Mouse (Mus musculus) intestine, embryonic 14.5 days (tissue): ENCODE measurements around the gene Hinfp. TPM values are rescaled to one million over a fixed set of nuclear protein-coding genes. Genes with fewer than 3 reads are reported as not detected.

ENCODE experiments used
- ATAC-seq: fragments of 200-750 bp; cut with Nextera tagmentation; replicated peaks from 2 replicates; pipeline ENCODE4 v1.8.0; 2017; ENCODE audit warnings: low read depth, moderate number of reproducible peaks, moderate TSS enrichment, moderate library complexity; ENCODE audit not compliant: low FRiP score, low TSS enrichment
- DNase-seq: peaks from one replicate; pipeline ENCODE4 v3.0.0-alpha.2; 2018; ENCODE audit warnings: low spot score
- H3K27ac ChIP-seq: fragments of 300-500 bp; sonication (generic); 2 replicates; pipeline ENCODE4 v1.5.1; 2014; ENCODE audit warnings: low read depth, mild to moderate bottlenecking, control low read depth
- H3K27me3 ChIP-seq: fragments of 300-500 bp; sonication (generic); replicated peaks from 2 replicates; pipeline ENCODE4 v1.6.1; 2014; ENCODE audit warnings: low read length, control low read depth; ENCODE audit not compliant: control insufficient read depth, insufficient read depth
- H3K36me3 ChIP-seq: fragments of 300-500 bp; sonication (generic); 2 replicates; pipeline ENCODE4 v1.6.1; 2014; ENCODE audit warnings: low read length, control low read depth; ENCODE audit not compliant: control insufficient read depth, insufficient read depth
- H3K4me1 ChIP-seq: fragments of 300-500 bp; sonication (generic); replicated peaks from 2 replicates; pipeline ENCODE4 v1.6.1; 2014; ENCODE audit warnings: low read length, control low read depth, mixed read lengths; ENCODE audit not compliant: control insufficient read depth, insufficient read depth
- H3K4me2 ChIP-seq: fragments of 300-500 bp; sonication (generic); 2 replicates; pipeline ENCODE4 v1.6.1; 2014; ENCODE audit warnings: low read length
- H3K4me3 ChIP-seq: fragments of 300-500 bp; sonication (generic); 2 replicates; pipeline ENCODE4 v1.5.1; 2014; ENCODE audit warnings: low read depth, low read length, control low read depth, mixed read lengths
- H3K9ac ChIP-seq: fragments of 300-500 bp; sonication (generic); 2 replicates; pipeline ENCODE4 v1.6.1; 2014; ENCODE audit warnings: mild to moderate bottlenecking, low read length
- H3K9me3 ChIP-seq: fragments of 300-500 bp; sonication (generic); 2 replicates; pipeline ENCODE4 v1.6.1; 2016; ENCODE audit warnings: low read length, control low read depth; ENCODE audit not compliant: control insufficient read depth
- WGBS: fragments of 180-500 bp; shearing (Covaris S2); extraction: QIAGEN DNeasy Blood & Tissue Kit; methylation state at CpG from one replicate; pipeline ENCODE4 v1.1.7; 2014; 5-methylcytosine and 5-hydroxymethylcytosine counted together
- polyA plus RNA-seq: library from polyadenylated mRNA; unstranded; fragments of >200 nt; fragmentation: Nextera tagmentation; extraction: Ambion mirVana; gene quantifications from 2 replicates; pipeline ENCODE4 v1.2.1, GENCODE M21; 2014

Hinfp gene
- polyA plus RNA-seq, 1 experiment from 2014 or later: 18.5 TPM

DNA sequence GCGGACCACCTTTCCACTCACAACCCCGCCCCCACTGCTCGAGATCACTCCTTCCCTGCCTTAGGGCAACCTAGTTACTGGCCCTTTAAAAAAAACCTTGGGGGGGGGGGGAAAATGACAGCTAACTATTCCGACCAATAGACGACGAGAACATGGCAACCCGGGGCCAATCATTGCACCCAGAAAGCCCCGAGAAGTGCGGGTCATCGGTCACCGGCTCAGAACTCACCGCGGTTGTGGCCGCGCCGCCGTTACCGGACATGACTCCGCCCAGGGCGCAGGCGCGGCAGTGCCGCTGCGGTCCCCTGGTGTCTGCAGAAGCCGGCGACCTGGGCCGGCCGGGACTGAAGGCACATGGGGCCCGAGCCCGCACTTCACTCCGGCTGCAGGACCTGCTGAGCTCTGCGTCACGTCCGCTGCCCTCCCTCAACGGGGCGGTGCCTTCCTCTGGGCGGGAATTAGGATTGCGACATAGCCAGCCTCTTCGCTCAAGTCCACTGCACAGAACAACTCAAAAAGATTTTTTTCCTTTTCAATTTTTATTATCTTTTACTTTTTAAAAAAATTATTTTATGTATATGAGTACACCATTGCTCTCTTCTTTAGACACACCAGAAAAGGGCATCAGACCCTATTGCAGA is 38.4 kb upstream of the Hinfp start, which contains the start of gene Hmbs:
Hmbs (minus strand) TSS at position 448 of the 641 bp plus-strand sequence.
- H3K4me3 ChIP-seq: peak within 1 kb of the TSS; percentile 63

DNA sequence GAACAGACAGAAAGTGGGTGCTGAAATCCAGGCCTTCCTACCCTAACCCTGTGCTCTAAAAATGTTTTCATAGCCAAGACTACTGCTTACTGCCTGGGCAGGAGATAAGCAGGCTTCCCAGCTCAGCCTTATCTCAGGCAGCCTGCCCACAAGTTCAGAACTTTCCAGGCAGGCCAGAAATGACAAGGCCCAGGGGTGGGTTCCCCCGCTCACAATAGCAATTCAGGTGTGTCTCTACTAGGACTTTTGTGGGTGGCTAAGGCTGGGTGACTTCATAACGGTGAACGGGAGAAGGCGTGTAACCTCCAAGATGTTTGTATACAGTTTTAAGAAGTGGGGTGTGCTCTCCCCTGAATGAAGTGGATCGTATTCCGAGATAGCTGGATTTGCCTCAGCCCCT is 37.8 kb upstream of the Hinfp start:
- Histone ChIP-seq H3K27ac (peak overlapping the region; percentile 94; the same call in 1 of the 2 replicates), H3K36me3 (peaks cover 33% of the 10 kb centered on the region), H3K4me3 (peak overlapping the region; percentile 63), H3K27me3 (no peaks in the 10 kb centered on the region), H3K4me1 (peaks cover 9% of the 10 kb centered on the region), H3K9ac (peak overlapping the region; percentile 67), H3K9me3 (no peaks in the 10 kb centered on the region), H3K4me2 (peak overlapping the region; percentile 68)
- ATAC-seq (no peak), DNase-seq (peak; percentile 56)
- 8% methylated on average over 6 of the region's 6 CpGs for WGBS

More for the DNA sequence above, 38.4 kb upstream of the Hinfp start, which contains the start of gene Hmbs:
- under 1% methylated on average over 39 of the region's 39 CpGs for WGBS
- H3K27me3 ChIP-seq: no peaks in the 10 kb centered on the region
- DNase-seq (peak; percentile 97), ATAC-seq (peak; percentile 97)
- peak within 1 kb of the TSS; percentile 94 for H3K27ac ChIP-seq
- H3K4me1 ChIP-seq: peaks cover 9% of the 10 kb centered on the region
- no peaks in the 10 kb centered on the region for H3K9me3 ChIP-seq
- peaks cover 33% of the 10 kb centered on the region for H3K36me3 ChIP-seq
- H3K4me2 ChIP-seq: peak within 1 kb of the TSS; percentile 68
- H3K9ac ChIP-seq: peak within 1 kb of the TSS; percentile 67

DNA sequence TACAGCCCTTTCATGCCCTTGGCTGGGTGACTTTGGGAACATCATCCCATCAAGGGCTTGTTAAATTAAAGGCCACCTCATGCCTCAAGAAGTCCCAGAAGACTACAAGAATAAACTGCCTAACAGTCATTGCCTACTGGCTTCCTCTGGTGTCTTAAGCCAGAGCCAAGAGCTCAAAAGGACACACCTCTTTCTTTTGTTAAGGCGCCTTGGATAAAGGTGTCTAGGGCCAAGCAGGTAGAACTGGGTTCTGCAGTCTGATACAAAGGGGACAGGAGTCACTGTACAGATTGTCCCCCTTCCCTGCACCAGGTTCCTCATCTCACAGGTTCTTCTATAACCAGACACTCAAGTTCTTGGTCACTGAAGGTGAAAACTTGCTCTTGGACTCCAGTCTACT is 37.1 kb upstream of the Hinfp start:
- Histone ChIP-seq H3K4me1 (peaks cover 9% of the 10 kb centered on the region), H3K9ac (no peak overlapping the region), H3K36me3 (peaks cover 28% of the 10 kb centered on the region), H3K27me3 (no peaks in the 10 kb centered on the region), H3K4me2 (peak overlapping the region; percentile 68), H3K4me3 (no peak overlapping the region), H3K27ac (0 out of 2 replicates have a peak overlapping the region, but pooled peaks have one; percentile 29), H3K9me3 (no peaks in the 10 kb centered on the region)
- ATAC-seq (no peak), DNase-seq (no peak)
- 86% methylated on average over 1 of the region's 1 CpGs for WGBS

DNA sequence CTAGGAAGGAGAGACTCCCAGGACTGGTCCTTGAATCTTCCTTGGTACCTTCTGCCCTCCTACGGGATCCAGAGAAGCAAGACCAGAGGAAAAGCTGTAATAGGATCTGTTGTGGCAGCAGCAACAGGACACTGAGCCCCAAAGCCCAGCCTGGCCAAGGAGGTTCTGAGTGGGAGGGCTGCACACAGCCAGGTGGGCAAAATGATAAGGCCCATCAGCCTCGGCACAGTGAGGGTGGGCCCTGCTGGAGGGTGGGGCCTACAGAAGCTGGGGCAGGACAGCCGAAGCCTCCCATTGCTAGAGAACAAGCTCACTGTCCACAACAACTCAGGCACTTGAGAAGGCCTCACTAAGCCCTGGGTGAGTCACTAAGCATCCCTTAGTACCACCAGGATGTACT is 36.7 kb upstream of the Hinfp start:
- 63% methylated on average over 3 of the region's 3 CpGs for WGBS
- Histone ChIP-seq H3K4me1 (peaks cover 13% of the 10 kb centered on the region), H3K27me3 (no peaks in the 10 kb centered on the region), H3K27ac (no peak overlapping the region), H3K4me2 (no peak overlapping the region), H3K9ac (no peak overlapping the region), H3K36me3 (peaks cover 28% of the 10 kb centered on the region), H3K9me3 (no peaks in the 10 kb centered on the region), H3K4me3 (no peak overlapping the region)
- ATAC-seq (no peak), DNase-seq (no peak)

DNA sequence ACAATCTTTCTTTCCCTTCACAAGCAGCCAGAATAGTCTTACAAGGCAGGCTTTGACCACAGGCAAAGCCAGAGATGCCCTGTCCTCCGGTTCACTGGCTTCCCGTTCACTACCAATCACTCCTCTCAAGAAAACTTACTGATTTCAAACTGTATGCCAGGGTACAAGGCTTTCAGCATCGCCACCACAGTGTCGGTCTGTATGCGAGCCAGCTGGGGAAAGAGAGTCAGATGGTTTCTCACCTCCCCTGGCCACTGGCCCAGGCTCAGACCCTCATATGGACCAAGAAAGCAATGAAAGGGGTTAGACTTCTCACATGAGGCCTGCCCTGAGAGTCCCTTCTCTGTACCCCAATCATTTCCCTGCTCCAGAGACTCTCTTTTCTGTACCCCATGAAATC is 36.0 kb upstream of the Hinfp start:
- Histone ChIP-seq H3K27me3 (no peaks in the 10 kb centered on the region), H3K27ac (no peak overlapping the region), H3K4me1 (peaks cover 20% of the 10 kb centered on the region), H3K36me3 (peaks cover 28% of the 10 kb centered on the region), H3K9ac (no peak overlapping the region), H3K4me3 (no peak overlapping the region), H3K4me2 (no peak overlapping the region), H3K9me3 (no peaks in the 10 kb centered on the region)
- ATAC-seq: no peak
- no peak for DNase-seq
- 90% methylated on average over 5 of the region's 5 CpGs for WGBS

DNA sequence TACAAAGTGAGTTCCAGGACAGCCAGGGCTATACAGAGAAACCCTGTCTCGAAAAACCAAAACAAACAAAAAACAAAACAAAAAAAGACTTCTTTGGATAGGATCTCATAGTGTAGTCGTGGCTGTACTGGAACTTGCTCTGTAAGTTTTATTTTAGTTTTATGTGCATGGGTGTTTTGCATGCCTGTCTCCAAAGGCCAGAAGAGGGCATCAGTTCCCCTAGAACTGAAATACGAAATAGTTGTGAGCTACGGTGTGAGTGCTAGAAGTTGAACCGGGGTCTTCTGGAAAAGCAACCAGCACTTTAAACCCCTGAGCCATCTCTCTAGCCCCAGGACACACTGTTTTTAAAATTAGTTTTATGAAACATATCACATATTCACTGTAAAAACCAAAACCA is 33.1 kb upstream of the Hinfp start:
- Histone ChIP-seq H3K4me2 (no peak overlapping the region), H3K4me1 (peaks cover 20% of the 10 kb centered on the region), H3K9me3 (no peaks in the 10 kb centered on the region), H3K27me3 (no peaks in the 10 kb centered on the region), H3K27ac (no peak overlapping the region), H3K9ac (no peak overlapping the region), H3K4me3 (no peak overlapping the region), H3K36me3 (peaks cover 31% of the 10 kb centered on the region)
- ATAC-seq (no peak), DNase-seq (no peak)
- 88% methylated on average over 5 of the region's 5 CpGs for WGBS

DNA sequence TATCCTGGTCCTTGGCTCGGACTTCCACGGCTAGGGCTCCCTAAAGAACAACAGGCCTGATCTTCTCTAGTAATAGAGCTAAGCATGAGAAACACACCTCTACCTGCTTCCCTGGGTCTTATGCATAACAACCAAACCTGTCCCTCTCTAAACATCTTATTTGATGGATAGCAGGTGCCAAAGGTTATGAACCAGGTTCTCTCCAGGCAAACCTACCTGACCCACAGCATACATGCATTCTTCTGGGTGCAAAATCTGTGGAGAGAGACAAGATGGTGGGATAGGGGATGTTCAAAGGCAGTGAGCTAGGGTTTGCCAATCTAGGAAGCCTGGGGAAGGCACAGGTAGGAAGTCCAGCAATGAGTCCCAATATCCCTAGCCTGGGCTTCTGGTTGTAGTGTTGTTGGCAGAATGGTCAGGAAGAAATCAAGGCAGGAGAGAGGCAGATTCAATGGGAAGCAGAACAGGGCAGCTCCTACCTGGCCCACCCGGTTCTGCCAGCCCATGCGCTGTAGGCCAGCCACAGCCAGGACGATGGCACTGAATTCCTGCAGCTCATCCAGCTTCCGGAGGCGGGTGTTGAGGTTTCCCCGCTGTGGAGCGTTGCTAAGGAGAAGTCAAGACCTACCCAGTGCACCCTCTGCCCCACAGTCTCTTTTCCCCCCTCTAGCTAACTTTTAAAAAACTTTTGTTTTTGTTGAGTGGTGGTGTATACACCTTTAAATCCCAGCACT is 32.1 kb upstream of the Hinfp start:
- no peaks in the 10 kb centered on the region for H3K27me3 ChIP-seq
- H3K4me1 ChIP-seq: peaks cover 14% of the 10 kb centered on the region
- H3K36me3 ChIP-seq: peaks cover 41% of the 10 kb centered on the region
- ATAC-seq: no peak
- peak overlapping the region; percentile 72 for H3K4me2 ChIP-seq
- H3K27ac ChIP-seq: no peak overlapping the region; the same call in 1 of the 2 replicates
- peak overlapping the region; percentile 83 for H3K4me3 ChIP-seq
- DNase-seq: no peak
- 0 out of 2 replicates have a peak overlapping the region, but pooled peaks have one; percentile 14 for H3K9ac ChIP-seq
- H3K9me3 ChIP-seq: no peaks in the 10 kb centered on the region
- WGBS: 68% methylated on average over 9 of the region's 9 CpGs

DNA sequence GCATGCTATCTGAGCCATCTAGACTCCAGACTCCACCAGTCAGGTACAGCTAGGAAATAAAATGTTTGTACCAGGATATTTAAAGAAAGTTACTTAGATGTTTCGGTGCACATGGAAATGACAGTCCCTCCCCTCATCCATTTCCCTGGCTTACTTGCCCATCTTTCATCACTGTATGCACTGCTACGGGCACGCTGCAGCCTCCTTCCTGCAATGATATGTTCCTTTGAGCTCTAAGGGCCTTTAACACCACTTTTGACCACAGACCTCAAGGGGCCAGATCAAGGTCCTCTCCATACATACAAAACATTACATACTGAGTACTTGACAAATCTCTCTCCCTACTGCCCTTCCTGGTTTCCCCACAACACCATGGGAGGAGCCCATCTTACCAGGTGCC is 31.5 kb upstream of the Hinfp start:
- 75% methylated on average over 3 of the region's 3 CpGs for WGBS
- Histone ChIP-seq H3K4me2 (peak overlapping the region; percentile 72), H3K4me1 (peaks cover 11% of the 10 kb centered on the region), H3K27me3 (no peaks in the 10 kb centered on the region), H3K27ac (no peak overlapping the region), H3K9me3 (no peaks in the 10 kb centered on the region), H3K36me3 (peaks cover 47% of the 10 kb centered on the region), H3K9ac (peak overlapping the region; percentile 96), H3K4me3 (peak overlapping the region; percentile 83)
- DNase-seq: no peak
- no peak for ATAC-seq
